Mouse (Mus musculus) layer of hippocampus, adult 8-10 months (tissue): Measurements from ENCODE around the gene Ang. TPM values are rescaled to one million over a fixed set of nuclear protein-coding genes. Genes with fewer than 3 reads are reported as not detected.

Source experiments
- DNase-seq, 2 experiments: peaks; one replicate each; pipeline ENCODE4 v3.0.0; 2022; ENCODE audit warnings: low spot score in 2 of 2
- total RNA-seq, 4 experiments: library from RNA; stranded (reverse); gene quantifications; 2 replicates each; pipeline ENCODE4 v1.2.4; 2022

Ang gene
- 10 to 100 TPM in 2 of 4 experiments, 1 to 10 TPM in 2; 3.9 to 15.2 (median 8.4) TPM for total RNA-seq

- DNase-seq: peak in 1 of 2 experiments; percentile 28
Measured at GRCm38 (mm10) chr14:51090921-51091900, at the start of gene Ang, which contains the start of gene Rnase4. Ang (plus strand) TSS chr14:51091150. Rnase4 (plus strand) TSS chr14:51091077.

DNA sequence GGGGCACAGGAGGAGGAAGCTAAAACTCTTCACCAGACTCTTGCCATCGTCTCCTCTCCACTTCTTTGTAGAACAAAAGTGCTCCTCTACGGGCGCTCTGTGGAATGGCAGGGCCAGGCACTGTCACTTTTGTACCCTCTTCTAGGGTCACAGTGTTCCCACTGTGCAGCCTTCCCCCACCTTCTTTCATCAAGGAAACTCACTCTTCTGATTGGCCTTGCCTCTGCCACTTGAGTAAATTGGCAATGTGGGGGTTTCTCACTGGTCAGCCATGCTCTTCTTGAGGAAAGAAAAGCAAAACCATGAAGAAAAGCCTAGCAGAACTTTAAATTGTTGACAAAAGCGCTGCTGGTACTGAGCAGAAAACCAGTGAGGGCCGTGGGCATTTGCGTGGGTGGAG is 49.2 kb upstream of the Ang start, which contains the start of gene Rnase9:
Gene Rnase9 (minus strand): TSS at position 101 of the 400 bp plus-strand sequence.
- DNase-seq: no peak

- DNase-seq: no peak
Measured at GRCm38 (mm10) chr14:51047846-51048245, 43.1 kb upstream of the Ang start.

DNA sequence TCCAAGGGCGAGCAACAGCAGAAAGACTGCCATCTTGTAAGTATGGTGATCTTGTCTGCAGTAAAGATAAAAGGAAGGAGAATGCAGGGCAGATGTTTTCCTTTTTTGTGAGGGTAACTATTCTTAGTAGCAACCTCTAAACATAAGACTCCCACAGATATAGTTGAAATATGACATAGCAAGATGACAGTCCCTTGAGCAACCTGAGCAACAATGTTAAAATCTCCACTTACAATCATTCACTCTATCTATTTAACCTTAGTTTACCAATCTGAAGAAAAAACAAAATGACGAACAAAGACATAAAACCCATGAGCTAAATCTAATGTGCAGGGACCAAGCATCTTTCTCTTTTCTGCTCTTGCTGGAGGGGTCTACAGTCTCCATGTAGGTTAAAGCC is 40.9 kb upstream of the Ang start, which contains the start of gene Rnase11:
Gene Rnase11 (minus strand): TSS at position 101 of the 400 bp plus-strand sequence.
- no peak for DNase-seq

GRCm38 (mm10) chr14:51051941-51052340 is 39.0 kb upstream of the Ang start:
- DNase-seq: no peak

DNA sequence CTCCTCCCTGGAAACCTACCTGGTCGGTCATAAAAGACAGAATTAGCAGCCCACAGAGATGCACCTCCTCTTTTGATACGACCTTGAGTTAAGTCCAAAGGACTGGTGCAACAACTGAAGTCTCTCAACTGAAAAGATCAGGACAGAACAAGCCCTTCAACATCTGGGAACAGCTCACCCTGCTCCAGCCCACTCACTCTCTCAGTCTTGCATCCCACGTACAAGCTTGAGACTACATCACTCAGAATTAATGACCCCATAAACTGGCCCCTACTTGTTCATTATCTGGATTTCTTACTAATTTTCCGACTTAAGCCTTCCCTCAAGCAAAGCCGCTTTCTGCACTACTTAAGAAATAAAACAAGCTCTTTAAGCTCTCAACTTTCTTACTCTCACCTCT is 37.8 kb upstream of the Ang start:
- no peak for DNase-seq

- no peak for DNase-seq
Measured at GRCm38 (mm10) chr14:51054243-51055237, 36.4 kb upstream of the Ang start.

DNA sequence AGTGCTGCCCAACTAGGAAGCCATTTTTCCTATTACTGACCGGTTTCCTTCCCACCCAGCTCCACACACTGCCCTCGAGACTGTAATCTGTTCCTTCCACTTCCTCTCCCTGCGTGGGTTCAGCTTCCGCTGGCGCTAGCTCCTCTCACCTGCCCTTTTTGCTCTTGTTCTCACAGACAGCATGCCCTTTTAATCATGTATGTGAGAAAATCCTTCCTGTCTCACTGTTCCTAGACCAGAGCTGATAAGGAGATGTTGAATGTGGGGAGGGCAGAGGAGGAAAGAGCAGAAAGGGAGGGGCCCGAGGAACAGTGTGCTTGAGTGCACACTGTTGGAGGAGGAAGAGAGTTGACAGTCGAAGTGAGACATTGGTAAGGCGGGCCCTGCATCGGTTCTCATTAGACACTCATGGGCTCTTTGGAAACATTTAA is 33.5 kb upstream of the Ang start, which contains the start of gene Rnase12:
Gene Rnase12 (minus strand): TSS at position 261 of the 431 bp plus-strand sequence.
- no peak for DNase-seq

- no peak for DNase-seq
Measured at GRCm38 (mm10) chr14:51060761-51061160, 30.2 kb upstream of the Ang start.

DNA sequence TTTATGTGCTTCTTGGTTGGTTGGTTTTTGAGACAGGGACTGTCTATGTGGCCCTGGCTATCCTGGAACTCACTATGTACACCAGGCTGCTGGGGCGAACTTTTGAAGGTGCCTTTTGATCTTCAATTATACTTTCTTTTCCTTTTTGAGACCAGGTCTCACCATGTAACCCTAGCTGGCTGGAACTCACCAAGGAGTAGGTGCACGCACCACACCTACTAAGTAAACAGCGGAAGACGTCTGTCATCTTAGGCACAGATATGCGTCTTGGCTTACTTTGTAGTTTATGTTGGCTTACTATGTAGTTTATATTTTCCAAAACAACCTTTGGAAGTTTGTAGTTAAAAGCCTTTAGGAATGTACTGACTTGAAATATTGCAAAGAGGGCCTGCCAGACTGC is 22.0 kb upstream of the Ang start:
- DNase-seq: no peak

DNA sequence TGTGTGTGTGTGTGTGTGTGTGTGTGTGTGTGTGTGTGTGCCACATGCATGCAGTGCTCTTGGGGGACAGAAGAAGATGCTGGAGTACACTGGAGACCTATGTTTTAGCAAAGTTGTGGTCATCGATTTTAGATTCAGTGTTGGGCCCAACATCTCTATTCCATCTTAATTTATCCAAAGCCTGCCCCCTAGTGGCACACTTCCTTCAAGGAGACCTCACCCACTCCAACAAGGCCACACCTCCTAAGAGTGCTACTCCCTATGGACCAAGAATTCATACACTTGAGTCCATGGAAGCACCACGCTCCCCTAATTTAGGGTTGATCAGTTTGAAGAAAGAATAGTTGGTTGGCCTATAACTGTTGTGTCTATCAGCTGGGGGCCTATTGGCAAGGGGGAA is 21.3 kb upstream of the Ang start:
- DNase-seq: no peak

- DNase-seq: no peak
Measured at GRCm38 (mm10) chr14:51074335-51074734, 16.6 kb upstream of the Ang start, which contains the start of gene Olfr750. Olfr750 (minus strand) TSS chr14:51074435.

GRCm38 (mm10) chr14:51079180-51079579 is 11.8 kb upstream of the Ang start:
- DNase-seq: no peak

- DNase-seq: no peak
Measured at GRCm38 (mm10) chr14:51081035-51081434, 9.9 kb upstream of the Ang start.

DNA sequence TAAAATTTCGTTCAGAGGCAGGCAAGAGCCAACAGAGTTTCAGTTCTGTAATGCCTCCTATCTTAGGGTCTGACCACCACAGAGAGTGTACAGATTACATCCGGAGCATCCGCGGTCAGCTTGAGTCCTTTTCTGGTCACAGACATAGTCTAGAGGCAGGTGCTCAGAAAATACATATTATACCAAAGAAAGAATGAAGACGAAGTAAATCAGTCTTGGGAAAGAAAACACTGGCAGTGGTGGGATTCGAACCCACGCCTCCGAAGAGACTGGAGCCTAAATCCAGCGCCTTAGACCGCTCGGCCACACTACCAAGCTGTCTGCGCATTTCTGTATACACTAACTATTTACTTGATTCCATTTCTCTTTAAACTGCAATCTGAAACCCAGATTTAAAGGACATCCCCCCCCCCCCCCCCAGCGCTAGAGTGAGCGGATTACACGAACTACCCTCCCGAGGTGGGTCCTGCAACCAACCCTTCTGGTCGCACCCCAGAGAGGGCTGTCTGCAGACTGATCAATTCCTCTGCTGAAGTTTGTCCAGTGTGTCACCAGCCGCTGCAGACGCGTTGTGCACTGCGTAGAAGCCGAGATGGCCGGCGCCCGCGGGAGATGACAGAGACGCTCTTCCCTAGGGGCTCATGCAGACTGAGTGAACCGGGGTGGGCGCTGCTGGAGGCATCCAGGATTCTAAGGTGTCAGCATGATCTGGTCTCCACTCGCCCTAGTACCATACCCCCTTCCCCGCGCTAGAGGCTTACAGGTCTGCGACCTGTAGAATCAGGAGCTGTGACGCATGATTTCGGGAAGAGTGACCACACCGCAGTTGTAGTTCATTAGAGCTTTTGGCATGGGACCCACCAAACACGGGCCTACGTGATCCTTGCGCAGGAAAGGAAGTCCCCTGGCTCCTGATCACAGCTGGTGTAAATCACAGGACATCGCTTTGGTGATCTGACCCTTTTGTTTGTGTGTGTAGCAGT is 8.1 kb upstream of the Ang start:
- peak in 1 of 2 experiments; percentile 79 for DNase-seq

- DNase-seq: no peak
Measured at GRCm38 (mm10) chr14:51083805-51084204, 7.1 kb upstream of the Ang start.

DNA sequence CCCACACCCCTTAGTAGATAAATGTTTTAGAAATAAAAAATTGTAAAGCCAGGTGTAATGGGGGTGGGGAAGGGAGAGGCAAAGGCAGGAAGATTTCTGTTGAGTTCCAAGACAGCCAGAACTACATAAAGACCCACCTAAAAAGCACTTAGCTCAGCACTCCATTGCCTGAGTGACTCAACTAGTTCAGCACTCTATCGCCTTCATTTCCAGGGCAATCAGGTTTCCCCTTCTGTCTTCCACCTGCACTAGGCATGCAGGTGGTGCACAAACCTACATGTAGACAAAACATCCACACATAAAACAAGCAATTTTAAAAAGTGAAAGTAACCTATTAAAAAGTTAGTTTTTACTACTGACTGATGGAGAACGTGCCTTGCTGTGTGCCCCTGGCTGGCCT is 5.9 kb upstream of the Ang start:
- DNase-seq: no peak

DNA sequence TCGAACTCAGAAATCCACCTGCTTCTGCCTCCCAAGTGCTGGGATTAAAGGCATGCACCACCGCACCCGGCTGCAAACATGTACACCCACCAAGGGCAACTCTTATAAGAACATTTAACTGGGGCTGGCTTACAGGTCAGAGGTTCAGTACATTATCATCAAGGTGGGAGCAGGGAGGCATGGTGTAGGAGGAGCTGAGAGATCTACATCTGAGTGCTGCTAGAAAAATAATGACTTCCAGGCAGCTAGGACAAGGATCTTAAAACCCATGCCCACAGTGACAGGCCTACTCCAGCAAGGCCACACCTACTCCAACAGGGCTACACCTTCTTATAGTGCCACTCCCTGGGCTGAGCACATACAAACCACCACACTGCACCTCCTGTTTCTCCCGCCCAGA is 5.0 kb upstream of the Ang start:
- DNase-seq: no peak

GRCm38 (mm10) chr14:51087762-51088161 is 3.2 kb upstream of the Ang start:
- DNase-seq: no peak
